Mouse (Mus musculus) layer of hippocampus, adult 2 months (tissue): ENCODE data around the gene Cpsf4l. TPM values are rescaled to one million over a fixed set of nuclear protein-coding genes. Genes with fewer than 3 reads are reported as not detected.
A peak's percentile ranks its signal among the peaks of the same experiment; 100 is the strongest.

Source experiments
- DNase-seq, 2 experiments: peaks; one replicate each; pipeline ENCODE4 v3.0.0; 2022; ENCODE audit warnings: low spot score in 2 of 2
- H3K27ac ChIP-seq: fragments of 200-600 bp; 2 replicates; pipeline ENCODE4 v1.8.1; 2022
- H3K4me3 ChIP-seq: fragments of 200-600 bp; 2 replicates; pipeline ENCODE4 v1.8.1; 2022; ENCODE audit warnings: mild to moderate bottlenecking
- CTCF ChIP-seq: fragments of 200-600 bp; conservative IDR thresholded peaks from 2 replicates; pipeline ENCODE4 v1.8.1; 2022; ENCODE audit warnings: antibody characterized with exemption, mild to moderate bottlenecking, moderate library complexity
- total RNA-seq, 2 experiments: library from RNA; stranded (reverse); gene quantifications; 2 replicates each; pipeline ENCODE4 v1.2.3; 2021

The Cpsf4l gene
- total RNA-seq, 2 experiments from 2014 or later: not detected

DNA sequence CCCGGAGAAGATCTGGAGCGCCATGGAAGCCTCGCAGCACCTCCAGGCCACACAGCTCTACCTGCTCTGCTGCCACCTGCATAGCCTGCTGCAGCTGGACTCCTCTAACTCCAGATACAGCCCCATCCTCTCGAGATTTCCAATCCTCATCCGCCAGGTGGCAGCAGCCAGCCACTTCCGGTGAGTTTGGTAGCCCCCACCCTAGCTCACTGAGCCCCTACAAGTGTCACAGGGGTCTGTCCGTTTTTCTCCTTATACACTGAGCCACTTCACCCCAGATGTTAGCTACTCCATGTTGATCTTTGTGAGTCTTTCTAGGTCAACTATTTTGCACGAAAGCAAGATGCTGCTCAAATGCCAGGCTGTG, 57.9 kb downstream of the Cpsf4l start:
- peak overlapping the region; percentile 100 for H3K27ac ChIP-seq
- DNase-seq: peak in 1 of 2 experiments; percentile 44
- H3K4me3 ChIP-seq: no peak overlapping the region; the same call in 1 of the 2 replicates
- peak; percentile 73 for TF ChIP-seq CTCF

DNA sequence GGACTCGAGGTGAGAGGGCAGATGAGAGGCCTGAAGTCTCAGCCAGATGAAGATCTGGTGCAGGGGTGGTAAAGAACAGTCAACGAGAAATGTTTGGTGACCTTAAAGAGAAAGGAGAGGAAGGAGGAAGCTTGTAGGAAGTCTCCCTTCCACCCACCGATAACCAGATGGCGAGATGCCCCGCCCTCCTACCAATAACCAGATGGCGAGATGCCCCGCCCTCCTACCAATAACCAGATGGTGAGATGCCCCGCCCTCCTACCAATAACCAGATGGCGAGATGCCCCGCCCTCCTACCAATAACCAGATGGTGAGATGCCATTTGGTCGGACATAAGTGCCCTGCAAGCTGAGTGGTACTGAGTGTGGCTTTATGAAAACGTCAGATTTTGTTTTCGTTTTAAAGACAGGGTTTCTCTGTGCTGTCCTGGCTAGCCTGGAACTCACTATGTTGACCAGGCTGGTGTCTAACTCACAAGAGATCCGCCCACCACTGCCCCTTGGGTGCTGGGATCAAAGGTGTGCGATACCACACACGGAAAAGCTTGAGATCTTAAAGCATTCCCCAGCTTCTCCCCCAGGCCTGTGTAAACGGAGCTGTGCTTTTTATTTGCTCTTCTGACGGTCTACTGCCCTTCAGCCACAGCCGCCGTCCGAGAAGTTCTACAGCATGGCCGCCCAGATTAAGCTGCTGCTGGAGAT, 58.5 kb downstream of the Cpsf4l start:
- peak overlapping the region; percentile 99 for H3K4me3 ChIP-seq
- peak overlapping the region; percentile 100 for H3K27ac ChIP-seq
- DNase-seq: peak in 1 of 2 experiments; percentile 37
- no peak for TF ChIP-seq CTCF

DNA sequence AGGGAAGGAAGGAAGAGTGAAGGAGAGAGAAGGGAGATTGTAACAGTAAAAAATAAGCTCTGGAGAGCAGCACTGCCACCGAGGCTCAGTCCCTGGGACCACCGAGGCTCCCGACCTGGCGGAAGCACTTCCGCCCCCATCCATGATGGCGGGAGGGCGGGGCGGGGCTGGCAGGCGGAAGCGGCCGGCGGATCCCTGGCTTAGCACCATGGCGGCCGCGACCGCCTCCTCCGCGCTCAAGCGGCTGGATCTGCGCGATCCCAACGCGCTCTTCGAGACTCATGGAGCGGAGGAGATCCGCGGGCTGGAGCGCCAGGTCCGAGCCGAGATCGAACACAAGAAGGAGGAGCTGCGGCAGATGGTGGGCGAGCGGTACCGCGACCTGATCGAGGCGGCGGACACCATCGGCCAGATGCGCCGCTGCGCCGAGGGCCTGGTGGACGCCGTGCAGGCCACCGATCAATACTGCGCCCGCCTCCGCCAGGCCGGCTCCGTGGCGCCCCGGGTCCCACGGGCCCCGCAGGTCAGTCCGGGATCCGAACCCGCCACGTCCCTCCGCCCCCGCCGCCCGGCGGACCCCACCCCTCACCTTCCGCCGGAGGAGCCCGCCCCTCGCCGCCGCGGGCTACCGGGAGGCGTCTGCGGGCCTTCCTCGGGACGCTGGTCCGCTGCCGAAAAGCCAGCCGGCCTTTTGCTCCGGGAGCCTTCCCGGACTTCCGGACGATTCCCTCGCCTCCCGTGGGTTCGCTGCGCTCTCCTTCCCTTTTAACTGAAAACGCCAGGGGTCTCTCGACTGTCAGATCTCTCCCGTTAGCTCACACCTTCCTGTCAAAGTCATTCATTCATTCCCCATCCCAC, 60.2 kb downstream of the Cpsf4l start, which contains the start of gene Slc39a11:
Gene Slc39a11 (minus strand): TSS at position 727 of the 858 bp plus-strand sequence.
- DNase-seq: peak in 1 of 2 experiments; percentile 61
- peak within 1 kb of the TSS; percentile 100 for H3K27ac ChIP-seq
- peak; percentile 11; the same call in 1 of the 2 replicates for TF ChIP-seq CTCF
- peak within 1 kb of the TSS; percentile 99 for H3K4me3 ChIP-seq

DNA sequence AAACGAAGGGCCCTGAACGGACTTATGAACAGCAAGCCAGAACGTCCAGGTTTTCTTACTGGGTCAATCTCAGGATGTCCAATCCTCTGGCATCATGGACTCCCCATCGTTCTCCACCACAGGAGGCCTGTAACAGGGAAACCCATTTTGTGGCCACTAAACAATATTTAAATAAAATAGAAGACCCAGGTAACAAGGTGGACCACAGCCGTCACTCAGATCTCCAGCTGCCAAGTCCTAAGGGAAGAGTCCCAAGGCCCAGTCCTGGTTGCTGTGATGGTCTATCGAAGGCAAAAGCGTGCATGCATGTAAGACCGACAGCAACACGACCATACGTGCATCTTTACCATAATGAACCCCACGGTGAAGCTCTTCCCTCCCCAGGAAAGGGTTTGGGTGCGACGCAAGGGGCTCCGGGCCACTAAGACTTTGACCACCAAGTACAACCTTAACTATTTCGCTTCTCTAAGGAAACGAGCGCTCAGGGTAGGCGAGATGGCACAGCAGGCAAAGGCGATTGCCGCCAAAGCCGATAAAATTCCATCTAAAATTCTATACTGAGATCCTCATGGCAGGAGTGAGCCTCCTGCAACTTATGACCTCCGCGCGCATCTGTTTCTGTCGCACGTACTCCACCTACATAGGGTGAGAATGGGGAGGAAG, 61.0 kb downstream of the Cpsf4l start, which contains the start of gene Cog1:
Gene Cog1 (plus strand): TSS at position 480 of the 663 bp plus-strand sequence.
- DNase-seq: no peak
- H3K27ac ChIP-seq: peak within 1 kb of the TSS; percentile 100
- H3K4me3 ChIP-seq: peak within 1 kb of the TSS; percentile 99
- no peak for TF ChIP-seq CTCF

Other genes with a start within 250 kb of the Cpsf4l start
- gene Sstr2, start 90.7 kb downstream of the Cpsf4l start, total RNA-seq: 10 to 100 TPM; 22.0 to 23.2 TPM
- gene Cog1, start 60.8 kb downstream of the Cpsf4l start, total RNA-seq: 10 to 100 TPM; 59.5 to 63.2 TPM
- gene Slc39a11, start 59.9 kb downstream of the Cpsf4l start, total RNA-seq: 10 to 100 TPM; 21.7 to 23.1 TPM
- 10 to 100 TPM; 26.4 to 29.1 TPM for gene Fam104a, start 25.9 kb downstream of the Cpsf4l start, total RNA-seq
- 10 to 100 TPM; 13.2 to 16.2 TPM for gene D11Wsu47e, start 25.6 kb downstream of the Cpsf4l start, total RNA-seq
- 10 to 100 TPM; 30.5 to 35.2 TPM for gene Cdc42ep4, start 41.9 kb upstream of the Cpsf4l start, total RNA-seq